Mouse (Mus musculus) CD4-positive, CD25-positive, alpha-beta regulatory T cell, adult 2 months (primary cell): ENCODE measurements around the gene Tmem151a.

Experiments
- DNase-seq: peaks from one replicate; pipeline ENCODE4 v3.0.0-alpha.2; 2012; ENCODE audit warnings: low read depth, low spot score

Tmem151a gene

GRCm38 (mm10) chr19:5045531-5045930, 39.8 kb downstream of the Tmem151a start:
- no peak for DNase-seq

GRCm38 (mm10) chr19:5041588-5041987, 43.7 kb downstream of the Tmem151a start:
- no peak for DNase-seq

DNA sequence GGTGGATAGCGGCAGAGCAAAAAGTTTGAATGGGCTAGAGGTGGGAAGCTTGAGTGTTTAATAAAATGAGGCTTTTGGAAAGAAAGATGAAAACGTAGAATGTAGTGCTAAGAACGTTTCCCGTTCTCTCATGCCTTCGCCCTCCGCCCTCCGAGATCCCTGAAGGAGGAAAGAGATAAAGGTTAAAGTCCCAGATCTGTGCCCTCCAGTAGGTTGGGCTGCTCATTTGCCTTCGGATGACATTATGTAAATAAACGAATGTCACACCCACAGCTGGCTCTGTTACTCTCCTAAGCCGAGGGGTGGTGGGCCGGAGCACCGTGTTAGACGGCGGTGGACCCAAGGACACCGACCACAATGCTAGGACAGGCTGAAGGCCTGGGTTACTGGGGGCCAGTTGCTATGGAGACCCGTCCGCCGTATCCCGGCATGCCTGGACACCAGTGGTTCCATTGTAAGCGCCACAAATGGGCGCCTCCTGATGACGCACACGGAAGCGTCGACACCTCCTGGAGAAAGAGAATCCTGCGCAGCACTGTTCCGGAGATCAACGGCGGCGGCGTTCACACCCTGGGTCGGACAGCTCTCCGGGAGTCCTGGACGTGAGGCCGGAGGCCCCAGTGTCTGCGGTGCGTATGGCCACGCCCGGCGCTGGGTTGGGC, 44.3 kb downstream of the Tmem151a start, which contains the start of gene Brms1:
TSS of gene Brms1 (plus strand) at position 493 of the 662 bp plus-strand sequence.
- peak; percentile 93 for DNase-seq

DNA sequence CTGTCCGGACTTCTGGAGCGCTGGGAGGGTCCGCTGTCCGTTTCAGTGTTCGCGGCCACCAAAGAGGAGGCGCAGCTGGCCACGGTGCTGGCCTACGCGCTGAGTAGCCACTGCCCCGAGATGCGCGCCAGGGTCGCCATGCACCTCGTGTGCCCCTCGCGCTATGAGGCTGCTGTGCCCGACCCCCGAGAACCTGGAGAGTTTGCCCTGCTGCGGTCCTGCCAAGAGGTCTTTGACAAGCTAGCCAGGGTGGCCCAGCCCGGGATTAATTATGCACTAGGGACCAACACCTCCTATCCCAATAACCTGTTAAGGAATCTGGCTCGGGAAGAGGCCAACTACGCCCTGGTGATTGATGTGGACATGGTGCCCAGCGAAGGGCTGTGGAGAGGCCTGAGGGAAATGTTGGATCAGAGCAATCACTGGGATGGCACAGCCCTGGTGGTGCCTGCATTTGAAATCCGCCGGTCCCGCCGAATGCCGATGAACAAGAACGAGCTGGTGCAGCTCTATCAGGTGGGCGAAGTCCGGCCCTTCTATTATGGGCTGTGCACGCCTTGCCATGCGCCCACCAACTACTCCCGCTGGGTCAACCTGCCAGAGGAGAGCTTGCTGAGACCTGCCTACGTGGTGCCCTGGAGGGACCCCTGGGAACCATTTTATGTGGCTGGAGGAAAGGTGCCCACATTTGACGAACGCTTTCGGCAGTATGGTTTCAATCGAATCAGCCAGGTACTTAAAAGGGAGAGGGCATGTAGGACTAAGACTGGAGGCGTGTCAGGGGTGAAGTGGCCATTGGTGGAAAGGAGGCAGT, 45.8 kb downstream of the Tmem151a start:
- DNase-seq, result no peak

- DNase-seq, result peak; percentile 92
Observed at GRCm38 (mm10) chr19:5038709-5039156, 46.6 kb downstream of the Tmem151a start, which contains the start of the genes B4gat1 and AC124502.3. TSS of gene B4gat1 (plus strand) at chr19:5038826. TSS of gene AC124502.3 (plus strand) at chr19:5038891.

- peak; percentile 53 for DNase-seq
Observed at GRCm38 (mm10) chr19:5037678-5038571, 47.4 kb downstream of the Tmem151a start.

GRCm38 (mm10) chr19:5036577-5036976, 48.8 kb downstream of the Tmem151a start:
- DNase-seq, result no peak

- DNase-seq, result no peak
Observed at GRCm38 (mm10) chr19:5032686-5033085, 52.6 kb downstream of the Tmem151a start.

GRCm38 (mm10) chr19:5026111-5026510, 59.2 kb downstream of the Tmem151a start:
- no peak for DNase-seq

DNA sequence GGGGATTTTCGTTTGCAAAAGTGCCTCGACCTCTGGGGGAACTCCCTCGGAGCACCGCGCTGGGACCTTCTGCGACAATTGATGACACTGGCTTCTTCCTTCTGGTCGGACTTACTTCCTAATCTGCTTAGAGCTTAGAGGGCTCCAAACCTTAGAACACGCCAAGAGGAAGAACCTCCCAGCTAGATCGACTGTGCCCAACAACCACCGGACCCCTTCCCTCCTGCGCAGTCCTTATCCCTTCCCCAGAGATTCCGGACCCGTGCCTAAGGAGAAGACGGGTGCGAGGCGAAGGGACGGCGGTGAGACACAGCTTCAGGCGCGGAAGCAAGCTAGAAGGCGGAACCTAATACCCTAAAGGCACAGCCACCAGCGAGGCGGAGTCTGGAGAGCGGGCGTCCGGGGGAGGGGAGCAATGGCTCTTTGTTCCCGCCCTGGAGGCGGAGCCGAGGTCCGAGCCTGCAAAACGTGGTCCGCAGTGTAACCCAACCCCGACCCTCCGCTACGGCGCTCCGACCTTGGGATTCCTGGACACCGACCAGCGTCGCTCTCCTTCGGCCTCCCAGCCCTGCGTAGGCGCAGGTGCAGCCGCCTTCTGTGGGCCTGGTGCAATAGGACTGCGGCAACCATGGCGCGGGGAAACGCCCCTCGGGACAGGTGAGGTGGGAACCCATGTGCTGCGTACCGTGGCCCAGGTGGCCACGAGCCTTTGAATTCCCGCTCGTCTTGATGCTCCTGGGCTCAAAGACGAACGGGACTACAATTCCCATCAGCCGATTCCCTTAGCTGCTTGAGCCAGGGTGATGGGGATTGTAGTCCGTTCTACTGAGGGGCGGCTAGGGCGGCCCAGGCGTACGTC, 61.5 kb downstream of the Tmem151a start, which contains the start of gene Slc29a2:
TSS of gene Slc29a2 (plus strand) at position 240 of the 859 bp plus-strand sequence.
- peak; percentile 89 for DNase-seq

- DNase-seq, result no peak
Observed at GRCm38 (mm10) chr19:5021416-5021815, 63.9 kb downstream of the Tmem151a start.
